Mouse (Mus musculus) thymus, adult 18-20 months (tissue): ENCODE results near the gene Lyzl6.

Experiments used
- DNase-seq, 2 experiments: peaks; one replicate each; pipeline ENCODE4 v3.0.0; 2022; ENCODE audit warnings: mixed read lengths in 2 of 2

The Lyzl6 gene

DNA sequence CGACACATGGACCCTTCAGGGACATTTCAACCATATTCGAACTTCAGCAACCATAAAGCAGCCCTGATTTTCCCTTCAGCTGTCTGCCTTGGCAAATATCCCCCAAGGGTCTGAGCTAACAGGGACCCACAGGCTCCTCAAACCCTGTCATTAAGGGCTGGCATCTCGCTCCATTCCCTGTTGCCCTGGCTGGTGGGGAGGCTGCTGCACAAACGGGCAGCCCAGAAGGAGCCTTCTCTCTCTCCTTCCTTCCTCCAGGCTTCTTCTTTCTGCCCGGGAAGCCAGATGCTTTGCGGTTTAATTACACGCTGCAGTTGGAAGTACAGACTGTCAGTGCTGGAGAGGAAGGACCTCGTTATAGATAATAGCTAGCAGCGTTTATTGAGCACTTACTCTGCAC lies 4.5 kb upstream of the Lyzl6 start:
- DNase-seq, result no peak

DNA sequence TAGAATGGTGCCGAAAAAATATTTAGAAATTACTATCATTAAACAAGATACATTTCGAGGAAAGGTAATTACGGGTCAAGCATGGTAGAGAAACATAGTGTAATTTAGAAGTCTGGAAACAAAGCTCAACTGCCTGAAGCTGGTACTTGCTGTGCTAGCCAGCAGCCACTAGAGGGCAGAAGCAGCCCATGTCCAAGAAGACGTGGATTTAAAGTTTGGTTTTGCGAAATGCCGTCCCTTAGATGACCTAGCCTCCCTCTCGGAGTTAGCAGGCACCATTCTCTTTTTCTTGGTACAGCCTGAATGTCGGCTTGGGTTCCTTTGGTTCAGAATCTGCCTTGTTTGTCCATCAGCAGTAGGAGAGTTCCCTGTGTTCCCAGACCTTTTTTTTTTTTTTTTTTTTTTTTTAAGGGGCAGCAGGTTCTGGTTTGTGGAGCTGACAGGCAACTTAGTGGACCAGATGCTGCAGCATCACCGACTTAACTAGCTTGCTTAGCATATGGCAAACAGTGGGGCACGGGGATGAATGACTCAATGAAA lies 787 bp upstream of the Lyzl6 start:
- no peak for DNase-seq

DNA sequence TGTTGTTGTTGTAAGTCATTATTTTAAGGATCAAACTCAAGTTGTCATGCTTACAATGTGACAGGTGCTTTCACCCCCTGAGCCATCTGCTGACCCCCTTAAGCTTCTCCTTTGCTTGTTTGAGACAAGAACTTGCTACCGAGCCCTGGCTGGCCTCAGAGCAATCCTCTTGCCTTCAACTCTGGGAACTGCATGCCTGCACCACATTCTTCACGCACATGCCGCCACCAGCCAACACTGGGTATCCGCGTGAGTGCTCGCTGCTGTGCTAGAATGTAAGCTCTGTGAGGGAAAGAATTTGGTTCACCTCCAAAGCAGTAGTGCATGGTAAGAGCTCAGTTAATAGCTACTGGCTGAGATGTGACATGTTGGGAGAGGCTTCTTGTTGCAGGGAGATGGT lies 2.4 kb downstream of the Lyzl6 start:
- DNase-seq, result no peak

DNA sequence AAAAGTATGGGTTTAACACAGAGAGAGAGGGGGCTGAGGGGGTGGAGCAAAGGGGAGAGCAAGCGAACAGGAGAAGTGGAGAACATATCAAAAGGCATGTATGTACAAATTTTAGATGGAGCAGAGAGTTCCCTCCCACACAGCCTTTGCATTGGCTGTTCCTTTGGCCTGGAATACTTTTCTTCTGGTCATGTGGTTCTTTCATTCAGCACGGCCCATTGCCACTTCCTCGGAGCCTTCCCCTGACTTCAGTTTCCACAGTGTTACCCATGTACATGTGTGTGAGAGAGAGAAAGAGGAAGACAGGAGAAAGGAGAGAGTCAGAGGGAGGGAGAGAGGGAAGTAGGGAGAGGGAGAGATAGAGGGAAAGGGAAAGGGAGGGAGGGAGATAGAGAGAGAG lies 3.2 kb downstream of the Lyzl6 start:
- DNase-seq, result no peak

DNA sequence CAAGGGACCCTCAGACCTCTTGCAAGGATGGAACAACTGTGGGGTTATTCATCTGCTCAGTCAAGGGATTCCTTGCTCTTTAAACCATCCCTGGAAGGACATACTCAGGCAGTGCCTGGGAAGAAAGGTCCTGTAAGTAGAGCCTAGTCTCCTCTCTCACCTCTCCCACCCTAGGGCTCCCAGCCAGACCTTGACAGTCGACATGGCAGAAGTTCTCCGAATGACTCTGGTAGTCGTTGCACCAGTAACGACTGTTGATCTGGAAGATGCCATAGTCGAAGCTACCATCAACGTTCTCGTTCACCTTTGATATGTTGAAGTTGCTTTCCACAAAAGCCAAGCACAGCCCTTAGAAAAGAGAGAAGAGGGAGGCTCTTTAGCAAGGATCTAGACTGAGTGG lies 3.9 kb downstream of the Lyzl6 start:
- DNase-seq, result no peak

DNA sequence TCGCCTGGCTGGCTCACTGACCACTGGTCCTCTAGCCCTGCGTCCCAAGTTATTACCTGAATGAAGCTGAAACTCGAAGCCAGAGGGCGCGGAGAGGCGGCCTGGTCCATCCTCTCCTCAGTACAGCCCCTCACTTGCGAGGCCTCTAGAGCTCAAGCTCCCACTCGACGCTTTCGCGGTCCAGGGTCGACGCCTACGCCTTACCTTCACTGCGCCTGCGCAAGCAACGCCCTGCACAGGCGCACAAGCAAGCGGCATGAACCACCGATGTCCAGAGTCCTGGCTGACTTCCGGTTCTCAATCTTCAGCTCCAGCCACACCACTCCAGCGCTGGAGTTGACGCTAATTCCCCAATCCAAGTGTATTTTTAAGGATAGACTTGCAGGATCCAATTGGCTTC lies 11.2 kb downstream of the Lyzl6 start:
- DNase-seq, result no peak

DNA sequence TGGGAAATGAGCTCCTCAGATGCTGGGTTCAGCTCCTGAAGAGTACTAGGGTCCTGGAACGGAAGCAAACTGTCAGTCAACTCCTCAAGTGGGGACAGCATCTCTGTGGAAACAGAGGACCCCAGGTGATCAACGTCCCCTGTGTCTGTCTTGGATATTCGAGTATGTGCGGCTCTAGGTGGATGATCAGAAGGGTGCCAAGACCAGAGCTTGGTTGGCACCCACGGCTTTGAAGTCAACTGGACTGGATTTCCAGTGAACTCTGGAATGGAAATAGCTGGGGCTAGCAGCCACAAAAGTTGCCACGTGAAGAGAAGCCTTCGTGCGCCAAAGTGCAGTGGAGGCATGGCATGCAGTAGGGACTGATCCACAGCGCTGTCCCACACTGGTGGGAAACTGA lies 17.6 kb downstream of the Lyzl6 start, which contains the start of gene Gm884:
TSS of gene Gm884 (minus strand) at position 101 of the 400 bp plus-strand sequence.
- no peak for DNase-seq

DNA sequence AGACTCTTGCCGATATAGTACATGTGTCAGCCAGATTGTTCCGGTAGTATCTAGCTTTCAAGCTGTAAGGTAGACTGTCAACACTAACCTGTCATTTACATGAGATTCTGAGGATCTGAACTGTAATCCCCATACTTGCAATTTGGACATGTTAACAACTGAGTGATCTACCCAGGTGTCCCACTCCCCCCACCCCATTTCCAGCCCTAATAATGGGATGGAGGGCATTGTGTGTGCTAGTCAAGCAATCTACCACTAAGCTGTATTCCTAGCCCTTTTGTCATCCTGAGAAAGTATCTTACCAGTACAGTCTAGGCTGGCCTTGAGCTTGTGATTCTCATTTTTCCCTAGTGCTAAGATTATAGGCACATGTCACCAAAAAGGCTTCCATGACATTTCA lies 27.9 kb downstream of the Lyzl6 start:
- no peak for DNase-seq

DNA sequence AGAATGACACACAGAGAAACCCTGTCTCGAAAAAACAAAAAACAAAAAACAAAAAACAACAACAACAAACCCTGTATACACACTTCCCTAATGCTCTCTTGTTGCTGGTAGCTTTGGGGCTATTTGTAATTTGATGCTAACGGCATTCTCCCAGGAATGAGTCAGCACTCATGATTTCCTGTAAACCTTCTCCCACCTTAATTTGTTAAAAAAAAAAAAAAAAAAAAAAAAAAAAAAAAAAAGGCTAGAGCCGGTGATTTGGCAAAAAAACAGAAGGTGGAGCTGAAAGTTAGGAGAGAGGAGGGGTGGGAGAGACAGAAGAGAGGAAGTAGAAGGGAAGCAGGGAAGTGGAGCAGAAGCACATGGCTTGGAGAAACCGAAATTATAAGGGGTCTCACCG lies 32.1 kb downstream of the Lyzl6 start:
- DNase-seq, result no peak
